ENCODE assay signal across 1 mouse cellular context in genomic region chr11:115198932-115199384, GRCm38 (mm10).
TF ChIP-seq lines count a peak whose summit lies in the region.

No protein-coding gene starts in this region.

TF ChIP-seq in MEL, 35 proteins besides CTCF, POLR2A, EP300 and RAD21:
- peak; percentile 12; the same call in 1 of the 2 replicates for TF ChIP-seq CHD1 (IDR thresholded peaks at IDR 0.05; ENCODE audit: low read depth, low read length)
- peak; percentile 71 for TF ChIP-seq GATA1 (IDR thresholded peaks at IDR 0.05; ENCODE audit: low read depth, low read length)
- 0 out of 2 replicates have a peak, but pooled peaks have one; percentile 23 for TF ChIP-seq GABPA (IDR thresholded peaks at IDR 0.05; ENCODE audit: low read depth, low read length)
- 0 out of 2 replicates have a peak, but pooled peaks have one; percentile 51 for TF ChIP-seq MYB (IDR thresholded peaks at IDR 0.05; ENCODE audit: low read depth, low read length)
- peak; percentile 94 for TF ChIP-seq TBP (IDR thresholded peaks at IDR 0.05; ENCODE audit: low read depth, low read length)
- no peak for TF ChIP-seq ZKSCAN1 (IDR thresholded peaks at IDR 0.05; ENCODE audit: low read depth, low read length)
- TF ChIP-seq E2F4 (IDR thresholded peaks at IDR 0.05; ENCODE audit: borderline replicate concordance, low read depth, low read length), result no peak
- peak; percentile 71 for TF ChIP-seq ZMIZ1 (IDR thresholded peaks at IDR 0.05; ENCODE audit: low read depth, low read length)
- TF ChIP-seq HCFC1 (IDR thresholded peaks at IDR 0.05; ENCODE audit: low read depth, low read length), result peak; percentile 58; the same call in 1 of the 2 replicates
- TF ChIP-seq BHLHE40 (IDR thresholded peaks at IDR 0.05; ENCODE audit: borderline replicate concordance, low read depth, low read length), result peak; percentile 21; the same call in 1 of the 2 replicates
- TF ChIP-seq ELF1 (IDR thresholded peaks at IDR 0.05; ENCODE audit: low read depth, low read length), result 0 out of 2 replicates have a peak, but pooled peaks have one; percentile 38
- TF ChIP-seq USF1 (IDR thresholded peaks at IDR 0.05; ENCODE audit: low read depth, low read length), result peak; percentile 3; the same call in 1 of the 2 replicates
- no peak for TF ChIP-seq CHD2 (IDR thresholded peaks at IDR 0.05; ENCODE audit: low read length)
- no peak for TF ChIP-seq KAT2A (conservative IDR thresholded peaks at IDR 0.05; ENCODE audit: low read depth, low read length)
- no peak for TF ChIP-seq NRF1 (IDR thresholded peaks at IDR 0.05; ENCODE audit: insufficient read depth, low read depth, low read length, poor library complexity, severe bottlenecking)
- TF ChIP-seq SIN3A (IDR thresholded peaks at IDR 0.05; ENCODE audit: low read length), result peak; percentile 94
- TF ChIP-seq MYC (IDR thresholded peaks at IDR 0.05; ENCODE audit: low read depth, low read length), result peak; percentile 88
- TF ChIP-seq MAX (IDR thresholded peaks at IDR 0.05; ENCODE audit: low read length), result peak; percentile 69
- peak; percentile 74; the same call in 1 of the 2 replicates for TF ChIP-seq TCF12 (IDR thresholded peaks at IDR 0.05; ENCODE audit: low read depth, low read length)
- TF ChIP-seq SMC3 (IDR thresholded peaks at IDR 0.05; ENCODE audit: low read depth, low read length), result 0 out of 2 replicates have a peak, but pooled peaks have one; percentile 3
- TF ChIP-seq ZC3H11A (IDR thresholded peaks at IDR 0.05; ENCODE audit: low read depth, low read length), result no peak; the same call in 1 of the 2 replicates
- TF ChIP-seq USF2 (IDR thresholded peaks at IDR 0.05; ENCODE audit: borderline replicate concordance in 1 of 2, insufficient read depth in 1 of 2, low read depth in 1 of 2, low read length in 2 of 2), result no peak
- 0 out of 2 replicates have a peak, but pooled peaks have one; percentile 39 for TF ChIP-seq MEF2A (IDR thresholded peaks at IDR 0.05; ENCODE audit: extremely low read depth, insufficient replicate concordance, low read depth, low read length, poor library complexity, severe bottlenecking)
- TF ChIP-seq JUND (IDR thresholded peaks at IDR 0.05; ENCODE audit: low read depth, low read length), result peak; percentile 92
- peak; percentile 94 for TF ChIP-seq RCOR1 (IDR thresholded peaks at IDR 0.05; ENCODE audit: low read depth, low read length)
- peak; percentile 96 for TF ChIP-seq ETS1 (IDR thresholded peaks at IDR 0.05; ENCODE audit: low read depth, low read length)
- no peak; the same call in 1 of the 2 replicates for TF ChIP-seq UBTF (IDR thresholded peaks at IDR 0.05; ENCODE audit: borderline replicate concordance, insufficient read depth, low read depth, low read length)
- TF ChIP-seq MAZ (IDR thresholded peaks at IDR 0.05; ENCODE audit: low read depth, low read length), result peak; percentile 97
- no peak for TF ChIP-seq TAL1 (IDR thresholded peaks at IDR 0.05; ENCODE audit: low read length)
- TF ChIP-seq POLR2AphosphoS2 (IDR thresholded peaks at IDR 0.05; ENCODE audit: low read length), result no peak
- TF ChIP-seq MAFK (IDR thresholded peaks at IDR 0.05; ENCODE audit: borderline replicate concordance, low read depth, low read length), result peak; percentile 59; the same call in 1 of the 2 replicates
- TF ChIP-seq MXI1 (IDR thresholded peaks at IDR 0.05; ENCODE audit: low read depth, low read length), result peak; percentile 75
- no peak for TF ChIP-seq ZNF384 (IDR thresholded peaks at IDR 0.05; ENCODE audit: low read depth, low read length)
- TF ChIP-seq NELFE (IDR thresholded peaks at IDR 0.05; ENCODE audit: low read depth, low read length), result peak; percentile 43; the same call in 1 of the 2 replicates
- no peak for TF ChIP-seq POLR2AphosphoS5 (IDR thresholded peaks at IDR 0.05; ENCODE audit: borderline replicate concordance, low read depth, low read length)
